Mouse (Mus musculus) kidney, postnatal 4 days (tissue): Measurements from ENCODE around the gene Pitpnc1.

Experiments
- DNase-seq, 2 experiments: peaks; one replicate each; pipeline ENCODE4 v3.0.0; 2021; ENCODE audit warnings: mixed read lengths in 2 of 2

Gene Pitpnc1

GRCm38 (mm10) chr11:107222531-107223168, 247.8 kb downstream of the Pitpnc1 start:
- DNase-seq, result no peak

GRCm38 (mm10) chr11:107215111-107215510, 255.4 kb downstream of the Pitpnc1 start:
- no peak for DNase-seq

- no peak for DNase-seq
Observed at GRCm38 (mm10) chr11:107213745-107214144, 256.8 kb downstream of the Pitpnc1 start.

- DNase-seq, result no peak
Observed at GRCm38 (mm10) chr11:107209818-107210217, 260.7 kb downstream of the Pitpnc1 start.

- no peak for DNase-seq
Observed at GRCm38 (mm10) chr11:107201773-107202172, 268.7 kb downstream of the Pitpnc1 start.

GRCm38 (mm10) chr11:107199281-107199680, 271.2 kb downstream of the Pitpnc1 start:
- DNase-seq, result no peak

- DNase-seq, result no peak
Observed at GRCm38 (mm10) chr11:107195334-107195733, 275.2 kb downstream of the Pitpnc1 start.

- DNase-seq, result peak in 1 of 2 experiments; percentile 10
Observed at GRCm38 (mm10) chr11:107190376-107190775, 280.1 kb downstream of the Pitpnc1 start.

- peak; percentile 99 for DNase-seq
Observed at GRCm38 (mm10) chr11:107188565-107189552, 281.6 kb downstream of the Pitpnc1 start, which contains the start of gene Nol11. TSS of gene Nol11 (minus strand) at chr11:107189381.

GRCm38 (mm10) chr11:107183777-107184176, 286.7 kb downstream of the Pitpnc1 start:
- DNase-seq, result no peak

- DNase-seq, result no peak
Observed at GRCm38 (mm10) chr11:107161215-107161614, 309.3 kb downstream of the Pitpnc1 start.

GRCm38 (mm10) chr11:107159034-107159433, 311.5 kb downstream of the Pitpnc1 start:
- DNase-seq, result no peak
